Mouse (Mus musculus) MEL (cell line): ENCODE measurements around the gene Alg2.
A peak's percentile ranks its signal among the peaks of the same experiment; 100 is the strongest.

Experiments used
- CHD2 ChIP-seq: IDR thresholded peaks from 2 replicates; pipeline ENCODE4 v1.6.1; 2011; ENCODE audit warnings: low read length, improper control_type of control experiment
- CTCF ChIP-seq, 3 experiments: IDR thresholded peaks in 2 of 3; conservative IDR thresholded peaks in 1 of 3; 2 replicates each; pipeline ENCODE4 v1.5.1; 2011 to 2012; ENCODE audit warnings: low read length in 3 of 3, low read depth in 2 of 3, mild to moderate bottlenecking in 2 of 3, improper control_type of control experiment in 1 of 3, inconsistent platforms in 1 of 3, mixed read lengths in 1 of 3, moderate library complexity in 1 of 3; ENCODE audit not compliant: control insufficient read depth in 1 of 3, insufficient read depth in 1 of 3, poor library complexity in 1 of 3, severe bottlenecking in 1 of 3
- EP300 ChIP-seq, 2 experiments: IDR thresholded peaks; 2 replicates each; pipeline ENCODE4 v1.6.1; 2011; ENCODE audit warnings: improper control_type of control experiment in 2 of 2, low read length in 2 of 2, low read depth in 1 of 2, mild to moderate bottlenecking in 1 of 2
- GATA1 ChIP-seq: IDR thresholded peaks from 2 replicates; pipeline ENCODE4 v1.6.1; 2011; ENCODE audit warnings: low read depth, low read length, improper control_type of control experiment
- MAFK ChIP-seq: IDR thresholded peaks from 2 replicates; pipeline ENCODE4 v1.6.1; 2011; ENCODE audit warnings: low read depth, mild to moderate bottlenecking, low read length, improper control_type of control experiment, borderline replicate concordance
- MAX ChIP-seq: IDR thresholded peaks from 2 replicates; pipeline ENCODE4 v1.6.1; 2011; ENCODE audit warnings: low read length, improper control_type of control experiment
- MXI1 ChIP-seq: IDR thresholded peaks from 2 replicates; pipeline ENCODE4 v1.6.1; 2011; ENCODE audit warnings: mild to moderate bottlenecking, low read depth, low read length, improper control_type of control experiment
- MYC ChIP-seq: IDR thresholded peaks from 2 replicates; pipeline ENCODE4 v1.6.1; 2011; ENCODE audit warnings: low read depth, mild to moderate bottlenecking, low read length, improper control_type of control experiment, moderate library complexity
- POLR2A ChIP-seq, 2 experiments: IDR thresholded peaks; 2 replicates each; pipeline ENCODE4 v1.6.1; 2011 to 2012; ENCODE audit warnings: low read length in 2 of 2, mild to moderate bottlenecking in 2 of 2, control low read depth in 1 of 2, improper control_type of control experiment in 1 of 2, low read depth in 1 of 2, moderate library complexity in 1 of 2; ENCODE audit not compliant: control insufficient read depth in 1 of 2, insufficient read depth in 1 of 2, poor library complexity in 1 of 2
- TBP ChIP-seq: IDR thresholded peaks from 2 replicates; pipeline ENCODE4 v1.8.0; 2011; ENCODE audit warnings: low read depth, low read length, improper control_type of control experiment
- USF2 ChIP-seq, 2 experiments: IDR thresholded peaks; 2 replicates each; pipeline ENCODE4 v1.6.1; 2011 to 2012; ENCODE audit warnings: improper control_type of control experiment in 2 of 2, low read length in 2 of 2, borderline replicate concordance in 1 of 2, inconsistent platforms in 1 of 2, low read depth in 1 of 2, mild to moderate bottlenecking in 1 of 2; ENCODE audit not compliant: insufficient read depth in 1 of 2
- ZKSCAN1 ChIP-seq: IDR thresholded peaks from 2 replicates; pipeline ENCODE4 v1.6.1; 2012; ENCODE audit warnings: low read depth, mild to moderate bottlenecking, inconsistent platforms, low read length, improper control_type of control experiment, moderate library complexity

GRCm38 (mm10) chr4:47502546-47502971 is 28.4 kb upstream of the Alg2 start:
- TF ChIP-seq CTCF (IDR thresholded peaks at IDR 0.05 in 2 of 3, conservative IDR thresholded peaks at IDR 0.05 in 1 of 3; ENCODE audit: control insufficient read depth in 1 of 3, insufficient read depth in 1 of 3, low read depth in 2 of 3, low read length in 3 of 3, poor library complexity in 1 of 3, severe bottlenecking in 1 of 3) (peak; percentile 66 to 85 (median 74)), MYC (no peak), CHD2 (no peak), GATA1 (no peak), TBP (no peak), MXI1 (no peak), POLR2A (IDR thresholded peaks at IDR 0.05; ENCODE audit: control insufficient read depth in 1 of 2, insufficient read depth in 1 of 2, low read depth in 1 of 2, low read length in 2 of 2, poor library complexity in 1 of 2) (no peak), MAX (no peak), USF2 (IDR thresholded peaks at IDR 0.05; ENCODE audit: borderline replicate concordance in 1 of 2, insufficient read depth in 1 of 2, low read depth in 1 of 2, low read length in 2 of 2) (no peak), MAFK (no peak), ZKSCAN1 (no peak), EP300 (IDR thresholded peaks at IDR 0.05; ENCODE audit: low read depth in 1 of 2, low read length in 2 of 2) (no peak)
